Comparison of ENCODE assay signal across 19 mouse cellular contexts in the genomic region with DNA sequence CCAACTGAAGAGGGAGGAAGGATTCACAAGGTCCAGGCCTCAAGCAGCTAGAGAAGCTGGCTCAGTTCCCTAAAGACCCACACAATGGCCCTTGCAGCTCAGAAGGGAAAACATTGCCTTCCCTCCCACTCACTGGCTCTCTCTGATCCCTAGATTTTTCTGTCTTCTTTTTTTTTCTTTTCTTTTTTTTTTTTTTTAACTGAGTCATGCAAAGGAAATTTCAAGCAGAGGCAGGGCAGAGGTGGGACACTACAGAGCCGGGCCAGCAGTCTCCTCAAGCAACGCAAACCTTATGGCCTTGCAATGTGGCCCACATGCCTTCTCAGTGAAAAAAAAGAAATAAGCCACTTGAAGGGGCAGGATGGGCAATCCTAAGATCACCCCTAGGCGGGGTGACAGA. TPM values are rescaled to one million over a fixed set of nuclear protein-coding genes. Genes with fewer than 3 reads are reported as not detected.
DNase-seq lines count a peak whose midpoint lies in the region; ATAC-seq lines count a peak whose summit lies in the region.
"Had no signal": no experiment of that assay in that cellular context is flagged by ENCODE, and none has a peak within 500 bp of the region (broad histone marks: within the 10 kb centered on the region; RNA-seq: fewer than 3 reads in every experiment).

No protein-coding gene starts in this region.

- no peak for DNase-seq in kidney, adult 18-20 months
- DNase-seq in lung, postnatal 14 days = no peak
- peak; percentile 60 for DNase-seq in NIH3T3 (ENCODE audit: low read depth)
- no peak for DNase-seq in cerebellum, adult 8-10 months
- DNase-seq: adrenal gland, postnatal 14 days; cerebellum, postnatal 14 days; forebrain, postnatal 0 days; gastrocnemius, postnatal 10 days; heart, postnatal 4 days; retina, postnatal 1 day had no signal

- no peak overlapping the region for H3K4me2 ChIP-seq in kidney, embryonic 15.5 days
- H3K4me2 ChIP-seq in lung, embryonic 16.5 days (ENCODE audit: low read depth, low read length) = no peak overlapping the region
- no peak overlapping the region for H3K4me2 ChIP-seq in limb, embryonic 15.5 days
- H3K4me2 ChIP-seq: heart, embryonic 11.5 days; neural tube, embryonic 12.5 days had no signal

- H3K27me3 ChIP-seq in kidney, embryonic 15.5 days = no peaks in the 10 kb centered on the region
- no peaks in the 10 kb centered on the region for H3K27me3 ChIP-seq in lung, embryonic 16.5 days (ENCODE audit: control insufficient read depth, insufficient read depth, low read depth, low read length)
- no peaks in the 10 kb centered on the region for H3K27me3 ChIP-seq in limb, embryonic 15.5 days
- H3K27me3 ChIP-seq: megakaryocyte, embryonic 14.5 days; neural tube, embryonic 12.5 days had no signal

- peaks cover 33% of the 10 kb centered on the region for H3K4me1 ChIP-seq in kidney, embryonic 15.5 days
- H3K4me1 ChIP-seq in lung, embryonic 16.5 days (replicated peaks; ENCODE audit: control insufficient read depth, insufficient read depth, low read length) = peaks cover 34% of the 10 kb centered on the region
- peaks cover 16% of the 10 kb centered on the region; the same call in 1 of the 2 replicates for H3K4me1 ChIP-seq in limb, embryonic 15.5 days
- H3K4me1 ChIP-seq: neural tube, embryonic 12.5 days had no signal

- 0 out of 2 replicates have a peak overlapping the region, but pooled peaks have one; percentile 20 for H3K27ac ChIP-seq in kidney, embryonic 15.5 days
- H3K27ac ChIP-seq in lung, embryonic 16.5 days (ENCODE audit: low read length) = peak overlapping the region; percentile 72
- peak overlapping the region; percentile 43; the same call in 1 of the 2 replicates for H3K27ac ChIP-seq in limb, embryonic 15.5 days
- H3K27ac ChIP-seq: embryonic facial prominence, embryonic 10.5 days; liver, embryonic 14.5 days; neural tube, embryonic 12.5 days had no signal

- H3K9ac ChIP-seq in kidney, embryonic 15.5 days = no peak overlapping the region
- H3K9ac ChIP-seq in lung, embryonic 16.5 days (ENCODE audit: low read length) = no peak overlapping the region
- no peak overlapping the region for H3K9ac ChIP-seq in limb, embryonic 15.5 days
- H3K9ac ChIP-seq: forebrain, postnatal 0 days; liver, embryonic 14.5 days; neural tube, embryonic 12.5 days had no signal

- H3K9me3 ChIP-seq in kidney, embryonic 15.5 days (replicated peaks) = no peaks in the 10 kb centered on the region
- no peaks in the 10 kb centered on the region for H3K9me3 ChIP-seq in lung, embryonic 16.5 days (ENCODE audit: control insufficient read depth, low read length)
- H3K9me3 ChIP-seq in limb, embryonic 15.5 days = no peaks in the 10 kb centered on the region
- H3K9me3 ChIP-seq: embryonic facial prominence, embryonic 10.5 days; G1E; megakaryocyte, embryonic 14.5 days; neural tube, embryonic 12.5 days had no signal

- no peaks in the 10 kb centered on the region for H3K36me3 ChIP-seq in kidney, embryonic 15.5 days
- H3K36me3 ChIP-seq in lung, embryonic 16.5 days (ENCODE audit: control insufficient read depth, insufficient read depth, low read length) = no peaks in the 10 kb centered on the region
- H3K36me3 ChIP-seq in limb, embryonic 15.5 days = no peaks in the 10 kb centered on the region
- H3K36me3 ChIP-seq: embryonic facial prominence, embryonic 10.5 days; G1E; neural tube, embryonic 12.5 days had no signal

- H3K4me3 ChIP-seq in kidney, embryonic 15.5 days (replicated peaks) = no peak overlapping the region
- no peak overlapping the region for H3K4me3 ChIP-seq in lung, embryonic 16.5 days (ENCODE audit: low read length)
- no peak overlapping the region for H3K4me3 ChIP-seq in limb, embryonic 15.5 days
- H3K4me3 ChIP-seq: embryonic facial prominence, embryonic 10.5 days; megakaryocyte, embryonic 14.5 days; neural tube, embryonic 12.5 days had no signal

- WGBS in kidney, embryonic 15.5 days = 71% methylated on average over 3 of the region's 3 CpGs
- 40% methylated on average over 3 of the region's 3 CpGs for WGBS in lung, embryonic 16.5 days
- WGBS in limb, embryonic 15.5 days = 61% methylated on average over 3 of the region's 3 CpGs

- no peak for ATAC-seq in kidney, embryonic 15.5 days (replicated peaks; ENCODE audit: low FRiP score)
- ATAC-seq in lung, embryonic 16.5 days (ENCODE audit: low read depth) = peak; percentile 44; the same call in 1 of the 2 replicates
- no peak for ATAC-seq in limb, embryonic 15.5 days (ENCODE audit: insufficient number of reproducible peaks, low FRiP score, low TSS enrichment, low read depth)
- ATAC-seq: forebrain, postnatal 0 days had no signal

RNA-seq across cellular contexts. Expression of a gene that starts 33.2 kb away (rescaled TPM):
- 51.6 and 52.5 TPM in 2 replicates for polyA plus RNA-seq in kidney, embryonic 15.5 days (2015; fragmentation: Nextera tagmentation; extraction: Ambion mirVana)
- 51.2 and 51.7 TPM in 2 replicates for polyA plus RNA-seq in lung, embryonic 16.5 days (2015; fragmentation: Nextera tagmentation; extraction: Ambion mirVana)
- polyA plus RNA-seq in limb, embryonic 15.5 days (2015; fragmentation: Nextera tagmentation; extraction: Ambion mirVana) = 33.0 and 39.8 TPM in 2 replicates

Comparison
In these comparisons a context has a peak if more than half of its experiments do, and no peak if none do; other contexts are left out.
1. H3K27ac ChIP-seq: peak in every context shown above with its lines; median percentile 72 in lung, embryonic 16.5 days; 43 in limb, embryonic 15.5 days; 20 in kidney, embryonic 15.5 days.